ENCODE assay signal across 15 mouse cellular contexts in genomic region chr10:5378969-5379368, GRCm38 (mm10).
A peak's percentile ranks its signal among the peaks of the same experiment; 100 is the strongest.
DNase-seq lines count a peak whose midpoint lies in the region; ATAC-seq and TF ChIP-seq lines count a peak whose summit lies in the region.
"Had no signal": no experiment of that assay in that cellular context is flagged by ENCODE, and none has a peak within 500 bp of the region (broad histone marks: within the 10 kb centered on the region; RNA-seq: fewer than 3 reads in every experiment).

No protein-coding gene starts in this region.

- no peaks in the 10 kb centered on the region for H3K36me3 ChIP-seq in MEL (ENCODE audit: control insufficient read depth in 1 of 2, insufficient read depth in 2 of 2, low read length in 2 of 2)
- H3K36me3 ChIP-seq: heart, embryonic 15.5 days; hindbrain, embryonic 10.5 days had no signal

- no peak for TF ChIP-seq EP300 in MEL (IDR thresholded peaks at IDR 0.05; ENCODE audit: low read depth in 1 of 2, low read length in 2 of 2)

- no peak overlapping the region for H3K27ac ChIP-seq in MEL (ENCODE audit: control insufficient read depth, low read depth, low read length)
- H3K27ac ChIP-seq: heart, embryonic 15.5 days; hindbrain, embryonic 10.5 days had no signal

- no peaks in the 10 kb centered on the region for H3K9me3 ChIP-seq in MEL (replicated peaks; ENCODE audit: insufficient read depth, low read length)
- H3K9me3 ChIP-seq: heart, embryonic 15.5 days; hindbrain, embryonic 10.5 days had no signal

- no peaks in the 10 kb centered on the region for H3K4me1 ChIP-seq in MEL (ENCODE audit: control insufficient read depth in 1 of 2, insufficient read depth in 2 of 2, low read length in 2 of 2)
- H3K4me1 ChIP-seq: heart, embryonic 15.5 days; hindbrain, embryonic 10.5 days had no signal

- TF ChIP-seq POLR2A in MEL (IDR thresholded peaks at IDR 0.05; ENCODE audit: control insufficient read depth in 1 of 2, insufficient read depth in 1 of 2, low read depth in 1 of 2, low read length in 2 of 2, poor library complexity in 1 of 2), result no peak

- intact Hi-C loops in left cerebral cortex, postnatal 36 days (cut with DNase I), result no loop called here

- DNase-seq in cerebellum, adult 9-10 months, result peak; percentile 47
- DNase-seq in MEL (ENCODE audit: low read depth, low spot score) (peak; percentile 7), liver (no peak)
- peak; percentile 58 to 77 for DNase-seq in layer of hippocampus, adult 8-10 months (ENCODE audit: low spot score in 2 of 2)
- peak; percentile 66 to 74 for DNase-seq in left cerebral cortex, postnatal 36 days (ENCODE audit: low spot score in 2 of 2)
- no peak for DNase-seq in ovary, postnatal 14 days (ENCODE audit: low spot score)
- no peak for DNase-seq in thymus, postnatal 0 days (ENCODE audit: low spot score)
- DNase-seq: adrenal gland, adult 2 months; cerebellum, adult 11 months; lung, postnatal 10 days had no signal

- no peaks in the 10 kb centered on the region for H3K27me3 ChIP-seq in MEL (ENCODE audit: control insufficient read depth in 1 of 2, insufficient read depth in 2 of 2, low read length in 2 of 2)
- H3K27me3 ChIP-seq: CH12.LX; heart, embryonic 15.5 days had no signal

- TF ChIP-seq RAD21 in MEL (IDR thresholded peaks at IDR 0.05; ENCODE audit: low read depth, low read length), result no peak

- ATAC-seq in cerebellum, adult (ENCODE audit: insufficient number of reproducible peaks, low FRiP score, low TSS enrichment), result no peak
- ATAC-seq: midbrain, embryonic 16.5 days had no signal

- no peaks in the 10 kb centered on the region for H3K79me2 ChIP-seq in MEL (ENCODE audit: control insufficient read depth, insufficient read depth, low read length, poor library complexity)

- TF ChIP-seq CTCF in MEL (IDR thresholded peaks at IDR 0.05 in 2 of 3, conservative IDR thresholded peaks at IDR 0.05 in 1 of 3; ENCODE audit: control insufficient read depth in 1 of 3, insufficient read depth in 1 of 3, low read depth in 2 of 3, low read length in 3 of 3, poor library complexity in 1 of 3, severe bottlenecking in 1 of 3), result no peak

- H3K9ac ChIP-seq in MEL (ENCODE audit: control insufficient read depth, low read depth, low read length, poor library complexity, severe bottlenecking), result no peak overlapping the region
- H3K9ac ChIP-seq: heart, embryonic 15.5 days had no signal

- no peak overlapping the region for H3K4me3 ChIP-seq in MEL (ENCODE audit: control insufficient read depth in 1 of 2, insufficient read depth in 1 of 2, low read depth in 2 of 2, low read length in 2 of 2)
- H3K4me3 ChIP-seq: heart, embryonic 15.5 days; hindbrain, embryonic 10.5 days had no signal

TF ChIP-seq in MEL, 35 proteins besides CTCF, POLR2A, EP300 and RAD21:
- no peak for TF ChIP-seq ELF1 (IDR thresholded peaks at IDR 0.05; ENCODE audit: low read depth, low read length)
- TF ChIP-seq BHLHE40 (IDR thresholded peaks at IDR 0.05; ENCODE audit: borderline replicate concordance, low read depth, low read length), result no peak
- TF ChIP-seq KAT2A (conservative IDR thresholded peaks at IDR 0.05; ENCODE audit: low read depth, low read length), result no peak
- TF ChIP-seq POLR2AphosphoS2 (IDR thresholded peaks at IDR 0.05; ENCODE audit: low read length), result no peak
- TF ChIP-seq E2F4 (IDR thresholded peaks at IDR 0.05; ENCODE audit: borderline replicate concordance, low read depth, low read length), result no peak
- TF ChIP-seq GATA1 (IDR thresholded peaks at IDR 0.05; ENCODE audit: low read depth, low read length), result no peak
- no peak for TF ChIP-seq MAFK (IDR thresholded peaks at IDR 0.05; ENCODE audit: borderline replicate concordance, low read depth, low read length)
- no peak for TF ChIP-seq MEF2A (IDR thresholded peaks at IDR 0.05; ENCODE audit: extremely low read depth, insufficient replicate concordance, low read depth, low read length, poor library complexity, severe bottlenecking)
- no peak for TF ChIP-seq MYC (IDR thresholded peaks at IDR 0.05; ENCODE audit: low read depth, low read length)
TF ChIP-seq in MEL: peak in this region for 0.

Comparison
In these comparisons a context has a peak if more than half of its experiments do, and no peak if none do; other contexts are left out.
1. DNase-seq: peak in cerebellum, adult 9-10 months (single experiment), MEL (single experiment), layer of hippocampus, adult 8-10 months (2 of 2) and left cerebral cortex, postnatal 36 days (2 of 2); none in ovary, postnatal 14 days (single experiment), liver (single experiment) and thymus, postnatal 0 days (single experiment).